Mouse (Mus musculus) G1E (cell line): ENCODE measurements around the gene Slc16a5. TPM values are rescaled to one million over a fixed set of nuclear protein-coding genes. Genes with fewer than 3 reads are reported as not detected.

ENCODE experiments used
- ATAC-seq: 2 replicates; pipeline ENCODE4 v1.8.0; 2016; ENCODE audit warnings: mild to moderate bottlenecking; ENCODE audit not compliant: insufficient number of reproducible peaks, poor library complexity, low FRiP score, severe bottlenecking; ENCODE audit errors: extremely low read depth
- DNase-seq: peaks from one replicate; pipeline ENCODE4 v3.0.0; 2012; ENCODE audit warnings: low spot score
- H3K27me3 ChIP-seq: 2 replicates; pipeline ENCODE4 v1.6.1; 2012; ENCODE audit warnings: mild to moderate bottlenecking, low read length, inconsistent platforms; ENCODE audit not compliant: insufficient read depth
- H3K36me3 ChIP-seq: replicated peaks from 2 replicates; pipeline ENCODE3; 2012; ENCODE audit warnings: mild to moderate bottlenecking, inconsistent platforms
- H3K4me1 ChIP-seq: 2 replicates; pipeline ENCODE4 v1.6.1; 2012; ENCODE audit warnings: low read depth, low read length, inconsistent platforms, mixed read lengths; ENCODE audit not compliant: insufficient read depth
- H3K4me3 ChIP-seq: 2 replicates; pipeline ENCODE4 v1.5.1; 2012; ENCODE audit warnings: low read depth, mild to moderate bottlenecking, inconsistent platforms, low read length, moderate library complexity, mixed read lengths
- H3K9me3 ChIP-seq: replicated peaks from 2 replicates; pipeline ENCODE4 v1.6.1; 2012; ENCODE audit warnings: inconsistent platforms
- CTCF ChIP-seq: IDR thresholded peaks from 2 replicates; pipeline ENCODE4 v1.5.1; 2012; ENCODE audit warnings: low read depth, low read length, inconsistent platforms, mixed read lengths
- GATA1 ChIP-seq: IDR thresholded peaks from 2 replicates; pipeline ENCODE4 v1.6.1; 2012; ENCODE audit warnings: borderline replicate concordance, low read length, inconsistent platforms, mixed read lengths
- GATA2 ChIP-seq: IDR thresholded peaks from 2 replicates; pipeline ENCODE4 v1.6.1; 2012; ENCODE audit warnings: low read depth, low read length, inconsistent platforms, borderline replicate concordance
- POLR2AphosphoS5 ChIP-seq: IDR thresholded peaks from 2 replicates; pipeline ENCODE4 v1.6.1; 2012; ENCODE audit warnings: low read depth, low read length, inconsistent platforms; ENCODE audit not compliant: insufficient replicate concordance
- TAL1 ChIP-seq: conservative IDR thresholded peaks from 2 replicates; pipeline ENCODE4 v1.6.1; 2012; ENCODE audit warnings: low read depth, low read length, inconsistent platforms, mixed read lengths
- polyA plus RNA-seq: library from polyadenylated mRNA; stranded (reverse); fragments of >175 nt; gene quantifications from 2 replicates; pipeline ENCODE4 v1.2.3, GENCODE M21; 2012
- total RNA-seq, 2 experiments: library from RNA; stranded (forward) in 1 of 2; stranded (reverse) in 1 of 2; fragments of 200-1000 nt in 1 of 2; fragments of >200 nt in 1 of 2; fragmentation: Nextera tagmentation in 1 of 2; gene quantifications; 2 replicates each; pipeline ENCODE4 v1.2.3; 2014 to 2017

Gene Slc16a5
- total and polyA plus RNA-seq, 3 experiments: 0.05 TPM; not detected in 2

DNA sequence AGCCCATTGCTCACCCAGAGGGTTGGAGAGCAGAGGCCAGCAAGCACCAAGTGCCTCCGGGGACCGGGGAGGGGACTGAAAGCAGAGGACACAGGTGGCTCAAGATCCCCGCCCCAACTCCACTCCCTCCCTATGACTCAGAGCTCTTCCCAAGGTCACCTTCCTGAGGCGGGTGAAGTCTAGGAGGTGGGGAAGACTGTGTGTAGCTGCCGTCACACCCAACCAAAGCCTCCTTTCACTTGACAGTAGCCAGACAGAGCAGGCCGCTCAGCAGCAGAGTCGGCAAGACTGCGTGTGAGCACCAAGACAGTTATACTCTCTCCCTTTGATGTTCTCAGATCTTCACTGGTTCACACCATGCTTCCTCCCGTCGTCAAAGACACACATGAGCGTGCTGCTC, 1.1 kb downstream of the Slc16a5 start:
- no peak for TF ChIP-seq GATA1
- no peak for TF ChIP-seq GATA2
- no peak for TF ChIP-seq CTCF
- no peak for TF ChIP-seq TAL1
- no peak for TF ChIP-seq POLR2AphosphoS5
- Histone ChIP-seq H3K4me3 (no peak overlapping the region), H3K4me1 (peaks cover 4% of the 10 kb centered on the region; the same call in 1 of the 2 replicates), H3K27me3 (peaks cover 55% of the 10 kb centered on the region), H3K9me3 (no peaks in the 10 kb centered on the region), H3K36me3 (no peaks in the 10 kb centered on the region)
- ATAC-seq (no peak), DNase-seq (no peak)

DNA sequence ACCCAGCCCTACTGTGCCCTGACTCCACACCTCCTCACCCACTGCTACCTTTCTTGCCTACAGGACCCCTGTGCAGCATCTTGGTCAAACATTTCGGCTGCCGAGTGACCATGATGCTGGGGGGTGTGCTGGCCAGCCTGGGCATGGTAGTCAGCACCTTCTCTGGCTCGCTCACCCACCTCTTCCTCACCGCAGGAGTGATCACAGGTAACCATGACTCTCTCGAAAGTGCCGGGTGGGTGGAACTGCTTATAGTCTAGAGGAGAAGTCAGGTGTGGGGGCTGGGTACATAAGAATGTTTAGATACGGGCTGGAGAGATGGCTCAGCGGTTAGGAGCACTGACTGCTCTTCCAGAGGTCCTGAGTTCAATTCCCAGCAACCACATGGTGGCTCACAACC, 2.6 kb downstream of the Slc16a5 start:
- ATAC-seq: no peak
- Histone ChIP-seq H3K9me3 (no peaks in the 10 kb centered on the region), H3K27me3 (peaks cover 60% of the 10 kb centered on the region), H3K36me3 (no peaks in the 10 kb centered on the region), H3K4me1 (peaks cover 4% of the 10 kb centered on the region; the same call in 1 of the 2 replicates), H3K4me3 (no peak overlapping the region)
- no peak for DNase-seq
- TF ChIP-seq POLR2AphosphoS5 (no peak), TAL1 (no peak), GATA1 (no peak), GATA2 (no peak), CTCF (no peak)

DNA sequence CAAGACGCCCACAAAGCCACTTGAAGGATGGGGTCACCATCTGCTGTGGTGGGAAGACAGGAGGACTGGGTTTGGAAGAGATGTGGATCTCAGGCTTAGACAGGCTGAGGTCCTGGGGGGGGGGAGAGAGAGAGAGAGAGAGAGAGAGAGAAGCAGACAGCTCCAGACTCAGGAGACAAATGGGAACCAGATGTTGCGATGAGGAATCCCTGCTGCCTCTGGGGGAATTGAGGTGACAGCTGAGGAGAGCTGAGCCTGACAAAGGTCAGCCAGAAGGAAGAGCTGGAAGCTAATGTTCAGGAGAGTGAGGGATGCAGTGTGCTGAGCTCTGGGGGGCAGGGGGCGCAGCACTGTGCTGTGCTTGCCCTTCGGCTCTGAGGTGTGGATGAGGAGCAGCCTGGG, 4.9 kb downstream of the Slc16a5 start:
- Histone ChIP-seq H3K36me3 (no peaks in the 10 kb centered on the region), H3K9me3 (no peaks in the 10 kb centered on the region), H3K4me3 (no peak overlapping the region), H3K27me3 (peaks cover 52% of the 10 kb centered on the region), H3K4me1 (peaks cover 9% of the 10 kb centered on the region)
- DNase-seq (no peak), ATAC-seq (no peak)
- TF ChIP-seq GATA1 (no peak), CTCF (no peak), GATA2 (no peak), TAL1 (no peak), POLR2AphosphoS5 (no peak)

DNA sequence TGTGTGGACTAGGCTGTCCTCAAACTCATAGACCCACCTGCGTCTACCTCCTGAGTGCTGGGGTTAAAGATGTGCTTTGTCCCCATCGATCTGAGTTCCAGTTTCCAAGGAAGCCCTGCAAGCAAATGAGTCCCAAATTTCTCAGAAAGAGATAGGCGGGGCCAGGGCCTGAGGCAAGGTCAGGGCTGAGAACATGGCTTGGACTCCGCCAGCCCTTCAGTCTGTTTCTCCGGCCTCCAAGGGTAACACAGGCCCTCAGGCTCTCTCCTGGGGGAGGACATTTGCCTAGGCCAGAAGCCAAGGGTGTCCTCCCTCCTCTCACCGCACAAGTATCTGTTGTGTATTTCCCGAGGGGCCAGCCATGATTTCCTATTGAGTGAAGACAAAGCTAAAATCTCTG, 9.9 kb downstream of the Slc16a5 start:
- H3K4me3 ChIP-seq: no peak overlapping the region

DNA sequence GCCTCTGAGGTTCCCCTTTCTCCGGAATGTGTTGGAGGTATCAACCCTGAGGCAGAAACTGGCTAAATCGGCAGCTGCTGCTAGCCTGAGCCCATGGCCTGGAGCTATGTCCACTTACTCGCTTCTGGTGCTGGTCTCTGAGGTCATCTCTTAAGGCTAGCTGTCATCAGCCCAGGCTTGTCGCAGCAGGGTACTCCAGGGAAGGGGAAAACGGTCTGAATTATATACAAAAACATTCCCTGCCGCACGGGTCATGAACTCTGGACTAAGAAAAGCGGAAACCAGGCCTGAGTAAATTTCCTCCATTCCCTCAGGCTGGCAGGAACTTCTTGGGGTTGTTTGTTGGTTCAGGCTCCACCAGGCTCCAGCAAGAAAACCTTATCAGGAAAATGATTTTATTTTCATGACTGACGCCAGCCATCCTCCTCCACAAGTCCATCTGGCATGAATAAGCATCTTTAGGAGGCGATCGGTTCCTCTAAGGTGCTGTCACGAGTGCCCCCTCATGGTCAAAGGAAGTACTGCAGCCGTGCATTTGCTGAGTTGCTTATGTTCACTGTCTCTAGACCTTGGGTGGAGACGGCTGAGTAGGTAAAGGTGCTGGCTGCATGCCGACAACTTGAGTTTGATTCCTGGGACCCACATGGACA, 11.5 kb downstream of the Slc16a5 start:
- H3K4me1 ChIP-seq: peaks cover 53% of the 10 kb centered on the region

More for the DNA sequence above, 9.9 kb downstream of the Slc16a5 start:
- no peak for TF ChIP-seq CTCF
- no peak for TF ChIP-seq GATA2
- no peak for TF ChIP-seq GATA1
- no peak for TF ChIP-seq POLR2AphosphoS5
- no peak for TF ChIP-seq TAL1
- no peaks in the 10 kb centered on the region for H3K9me3 ChIP-seq
- ATAC-seq (no peak), DNase-seq (no peak)
- H3K4me1 ChIP-seq: peaks cover 53% of the 10 kb centered on the region
- peaks cover 24% of the 10 kb centered on the region for H3K27me3 ChIP-seq
- H3K36me3 ChIP-seq: peaks cover 4% of the 10 kb centered on the region

DNA sequence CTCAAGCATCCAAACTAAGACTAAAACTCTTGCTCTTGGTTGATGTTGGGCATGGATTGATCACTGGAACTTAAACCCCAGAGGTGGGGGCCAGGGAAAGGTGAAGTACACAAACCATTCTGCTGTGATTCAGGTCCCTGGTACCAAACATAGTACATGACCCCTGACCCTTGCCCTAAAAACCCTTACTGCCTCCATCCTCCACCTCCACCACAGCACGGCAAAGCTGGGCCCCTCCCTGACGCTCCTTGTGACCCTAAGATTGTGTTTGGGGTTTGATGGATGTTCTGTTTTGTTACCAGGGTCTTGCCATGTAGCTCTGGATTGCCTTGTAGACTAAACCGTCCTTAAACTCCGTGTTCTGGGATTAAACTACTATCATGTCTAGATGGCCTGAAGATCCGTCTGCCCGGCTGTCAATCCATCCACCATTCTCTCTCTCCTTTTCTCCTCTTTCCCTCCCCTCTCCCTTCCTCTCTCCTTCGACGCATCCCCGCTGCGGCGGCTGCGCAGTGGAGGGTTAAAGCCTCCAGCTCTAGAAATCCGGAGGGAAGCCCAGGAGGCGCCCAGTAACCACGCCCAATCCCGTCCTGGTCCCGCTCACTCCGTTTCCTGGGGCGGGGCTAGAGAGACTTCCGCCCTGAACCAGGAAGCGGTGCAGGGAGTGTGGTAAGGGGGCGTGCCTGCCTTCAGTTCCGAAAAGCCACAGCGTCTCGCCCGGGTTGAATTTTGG, 12.9 kb downstream of the Slc16a5 start, which contains the start of gene Armc7:
TSS of gene Armc7 (plus strand) at position 643 of the 733 bp plus-strand sequence.
- Histone ChIP-seq H3K4me3 (peak within 1 kb of the TSS; percentile 92), H3K9me3 (no peaks in the 10 kb centered on the region), H3K27me3 (peaks cover 6% of the 10 kb centered on the region; the same call in 1 of the 2 replicates), H3K36me3 (peaks cover 26% of the 10 kb centered on the region), H3K4me1 (peaks cover 53% of the 10 kb centered on the region)
- ATAC-seq (peak; percentile 99), DNase-seq (peak; percentile 98)
- TF ChIP-seq POLR2AphosphoS5: no peak
- no peak for TF ChIP-seq CTCF
- TF ChIP-seq GATA2: no peak
- no peak for TF ChIP-seq GATA1
- TF ChIP-seq TAL1: no peak

More for the DNA sequence above, 11.5 kb downstream of the Slc16a5 start:
- Histone ChIP-seq H3K36me3 (peaks cover 11% of the 10 kb centered on the region), H3K4me3 (no peak overlapping the region), H3K27me3 (peaks cover 15% of the 10 kb centered on the region), H3K9me3 (no peaks in the 10 kb centered on the region)
- TF ChIP-seq CTCF (peak; percentile 99), GATA2 (no peak)
- ATAC-seq: peak; percentile 35; the same call in 1 of the 2 replicates
- DNase-seq: peak; percentile 85
